Comparison of ENCODE assay signal across 12 mouse cellular contexts in the genomic region with DNA sequence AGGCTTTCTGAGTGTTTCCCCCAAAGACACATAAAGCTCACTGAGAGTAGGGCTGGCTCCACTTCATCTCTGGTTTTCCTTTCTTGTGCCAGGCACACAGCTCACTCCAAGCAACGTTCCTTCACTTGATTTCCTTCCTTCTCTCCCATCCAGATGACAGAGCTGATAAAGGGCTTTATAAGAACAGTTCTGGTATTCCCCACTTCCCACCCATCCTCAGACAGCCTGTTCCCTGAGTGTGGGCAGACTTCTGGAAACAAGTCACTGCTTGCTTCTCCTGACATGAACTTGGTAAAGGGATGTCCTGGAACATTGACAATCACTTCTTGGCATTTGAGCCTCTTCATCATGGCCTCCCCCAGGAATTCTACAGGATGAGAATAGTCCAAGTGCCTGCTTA. TPM values are rescaled to one million over a fixed set of nuclear protein-coding genes. Genes with fewer than 3 reads are reported as not detected.
"Had no signal": no experiment of that assay in that cellular context is flagged by ENCODE, and none has a peak within 500 bp of the region (broad histone marks: within the 10 kb centered on the region; RNA-seq: fewer than 3 reads in every experiment).

No protein-coding gene starts in this region.

- DNase-seq: liver, postnatal 0 days; lung, adult 2 months; lung, postnatal 14 days; lung, postnatal 36 days; right cerebral cortex, postnatal 14 days; thymus, adult 2 months; thymus, postnatal 25 days; thymus, postnatal 4 days had no signal

RNA-seq across cellular contexts. Expression of a gene that starts 10.9 kb away (rescaled TPM):
- total RNA-seq: megakaryocyte progenitor cell, adult 5-6 weeks; midbrain, postnatal 0 days; monocyte, adult 5-6 weeks; neutrophil, adult 5-6 weeks had no signal
